Mouse (Mus musculus) embryonic fibroblast, embryonic 13.5 days (primary cell): ENCODE data around the gene 2300003K06Rik.
"Not testable (repeated sequence)": the region's sequence is repeated elsewhere in the genome, so short reads cannot be mapped to it uniquely, and the experiment has no call there.

Source experiments
- CTCF ChIP-seq: IDR thresholded peaks from 2 replicates; pipeline ENCODE4 v1.5.1; 2011; ENCODE audit warnings: mild to moderate bottlenecking, control low read depth, low read length, moderate library complexity, borderline replicate concordance; ENCODE audit not compliant: insufficient read depth
- POLR2A ChIP-seq: IDR thresholded peaks from 2 replicates; pipeline ENCODE4 v1.6.1; 2011; ENCODE audit warnings: low read depth, mild to moderate bottlenecking, control low read depth, low read length, moderate library complexity

DNA sequence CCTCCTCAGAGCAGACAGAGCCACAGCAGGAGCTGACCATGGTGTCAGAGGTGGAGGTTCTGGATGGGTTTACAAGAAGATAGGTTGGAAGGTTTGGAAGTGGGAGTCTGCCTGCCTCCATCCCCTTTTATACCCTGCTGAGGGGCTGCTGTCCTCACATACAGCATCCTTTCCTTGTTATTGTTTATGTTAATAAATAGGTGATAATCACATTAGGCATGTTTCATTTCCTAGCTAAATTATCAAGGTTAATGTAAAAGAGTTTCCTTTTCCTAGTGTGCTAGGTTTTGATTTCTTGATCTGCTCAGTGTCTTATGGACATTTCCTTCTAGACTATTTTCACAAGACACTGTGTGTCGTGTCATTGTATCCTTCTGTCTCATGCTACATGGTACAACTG is 39.0 kb downstream of the 2300003K06Rik start, which contains the start of gene Gm11569:
- not testable (repeated sequence) for TF ChIP-seq CTCF, POLR2A
